Mouse (Mus musculus): ENCODE results near the gene Endou.
"Not testable (repeated sequence)": the region's sequence is repeated elsewhere in the genome, so short reads cannot be mapped to it uniquely, and the experiment has no call there.

Endou gene

DNA sequence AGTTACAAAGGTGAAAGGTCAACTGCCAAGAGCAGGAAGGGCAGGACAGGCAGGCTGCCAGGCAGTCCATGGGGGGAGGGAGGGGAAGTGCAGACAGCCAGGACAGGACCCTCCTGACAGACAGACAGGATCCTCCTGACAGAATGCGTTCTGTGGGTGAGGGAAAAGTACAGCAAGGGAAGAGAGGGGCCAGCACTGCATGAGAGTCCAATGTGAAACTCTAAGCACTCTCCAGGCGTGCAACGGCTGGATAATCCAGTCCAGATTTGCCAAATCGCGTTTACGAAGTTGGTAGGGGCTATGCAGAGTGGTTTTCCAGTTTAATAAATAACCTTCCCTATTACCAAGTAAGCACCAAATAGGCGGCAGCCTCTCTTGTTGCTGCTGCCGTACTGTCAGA is 49.1 kb downstream of the Endou start:
- no peak for DNase-seq (ENCODE audit: low read depth, low spot score)

GRCm38 (mm10) chr15:97679991-97680681 is 51.0 kb downstream of the Endou start:
- DNase-seq (ENCODE audit: low read depth, low spot score): no peak

DNA sequence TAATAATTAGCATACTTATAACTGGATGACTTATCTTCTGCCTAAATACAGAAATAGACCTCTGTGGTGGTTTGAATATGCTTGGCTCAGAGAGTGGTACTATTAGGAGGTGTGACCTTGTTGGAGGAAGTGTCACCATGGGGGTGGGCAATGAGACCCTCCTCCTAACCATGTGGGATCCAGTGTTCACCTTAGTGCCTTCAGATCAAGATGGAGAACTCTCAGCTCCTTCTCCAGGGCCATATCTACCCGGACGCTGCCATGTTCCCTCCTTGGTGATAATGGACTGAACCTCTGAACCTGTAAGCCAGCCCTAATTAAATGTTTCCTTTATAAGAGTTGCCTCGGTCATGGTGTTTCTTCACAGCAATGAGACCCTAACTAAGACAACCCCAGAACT is 53.8 kb downstream of the Endou start:
- no peak for DNase-seq (ENCODE audit: low read depth, low spot score)

DNA sequence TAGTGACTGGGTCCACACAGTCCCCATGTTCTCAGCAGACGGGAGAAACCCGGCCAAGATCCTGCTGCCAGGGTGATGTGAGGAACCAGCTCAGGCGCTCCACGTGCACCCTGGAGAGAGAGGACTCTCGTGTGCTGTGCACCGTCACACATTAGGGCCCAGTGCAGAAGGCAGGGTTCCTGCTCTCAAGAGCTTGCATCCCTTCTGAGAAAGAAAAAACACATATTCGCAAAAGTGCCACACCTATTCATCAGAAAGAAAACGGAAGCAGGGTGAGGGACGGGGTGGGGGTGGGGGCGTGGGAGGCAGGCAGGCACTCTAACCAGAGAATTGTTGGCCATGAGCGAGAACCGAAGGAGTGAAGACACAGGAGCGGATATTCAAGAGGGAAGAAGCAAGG is 55.2 kb downstream of the Endou start:
- no peak for DNase-seq (ENCODE audit: low read depth, low spot score)

DNA sequence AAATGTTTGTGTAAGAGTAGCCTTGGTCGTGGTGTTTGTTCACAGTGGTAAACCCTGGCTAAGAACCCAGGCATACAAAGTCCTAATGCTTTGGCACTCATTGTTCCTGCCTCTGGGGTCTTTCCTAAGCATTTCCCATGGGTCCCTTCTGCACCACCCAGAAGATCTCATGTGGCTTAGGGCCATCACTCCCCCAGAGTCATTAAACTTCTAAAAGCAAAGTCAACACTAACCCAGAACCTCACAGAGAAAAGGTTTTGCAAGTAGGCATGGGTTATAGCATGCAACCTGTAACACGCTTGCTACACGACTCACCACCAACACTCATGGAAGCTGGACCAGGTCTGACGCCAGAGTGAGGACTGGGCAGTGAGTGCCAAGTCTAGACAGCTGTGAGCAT is 56.7 kb downstream of the Endou start:
- no peak for DNase-seq (ENCODE audit: low read depth, low spot score)

DNA sequence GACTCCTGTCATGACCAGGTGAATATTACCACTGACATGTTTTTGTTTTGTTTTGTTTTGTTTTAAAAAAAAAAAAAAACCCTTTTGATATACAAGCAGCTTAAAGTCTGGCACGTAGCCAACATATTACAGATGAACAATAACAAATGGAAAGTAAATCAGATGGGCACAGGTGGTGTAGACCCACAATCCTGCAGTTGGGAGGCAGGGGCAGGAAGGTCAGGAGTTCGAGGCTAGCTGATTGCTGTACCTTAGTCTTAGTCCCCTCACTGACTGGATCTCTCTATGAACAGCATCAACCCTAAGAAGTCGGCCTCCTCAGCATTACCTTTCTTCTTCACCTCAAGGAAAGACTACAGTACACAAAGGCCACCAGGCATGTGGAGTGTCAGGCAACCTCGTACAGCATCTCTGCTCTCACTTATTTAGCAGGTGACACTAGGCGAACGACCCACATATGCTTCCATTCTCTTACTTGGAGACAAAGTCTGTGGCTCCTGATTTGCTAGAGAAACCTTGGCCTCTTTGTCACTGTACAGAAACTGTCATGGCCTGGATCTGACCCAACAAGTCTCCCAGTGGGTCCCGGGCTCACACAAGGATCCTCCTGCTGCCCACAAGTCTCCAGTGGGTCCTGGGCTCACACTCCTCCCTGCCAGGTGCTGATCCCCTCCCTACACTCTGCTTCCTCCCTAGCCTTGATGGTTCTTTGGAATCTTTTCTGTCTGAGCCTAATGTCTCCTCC is 57.7 kb downstream of the Endou start:
- DNase-seq (ENCODE audit: low read depth, low spot score): no peak

- no peak for DNase-seq (ENCODE audit: low read depth, low spot score)
Measured at GRCm38 (mm10) chr15:97672211-97672765, 58.9 kb downstream of the Endou start.

GRCm38 (mm10) chr15:97670554-97670953 is 60.6 kb downstream of the Endou start:
- DNase-seq (ENCODE audit: low read depth, low spot score): no peak

DNA sequence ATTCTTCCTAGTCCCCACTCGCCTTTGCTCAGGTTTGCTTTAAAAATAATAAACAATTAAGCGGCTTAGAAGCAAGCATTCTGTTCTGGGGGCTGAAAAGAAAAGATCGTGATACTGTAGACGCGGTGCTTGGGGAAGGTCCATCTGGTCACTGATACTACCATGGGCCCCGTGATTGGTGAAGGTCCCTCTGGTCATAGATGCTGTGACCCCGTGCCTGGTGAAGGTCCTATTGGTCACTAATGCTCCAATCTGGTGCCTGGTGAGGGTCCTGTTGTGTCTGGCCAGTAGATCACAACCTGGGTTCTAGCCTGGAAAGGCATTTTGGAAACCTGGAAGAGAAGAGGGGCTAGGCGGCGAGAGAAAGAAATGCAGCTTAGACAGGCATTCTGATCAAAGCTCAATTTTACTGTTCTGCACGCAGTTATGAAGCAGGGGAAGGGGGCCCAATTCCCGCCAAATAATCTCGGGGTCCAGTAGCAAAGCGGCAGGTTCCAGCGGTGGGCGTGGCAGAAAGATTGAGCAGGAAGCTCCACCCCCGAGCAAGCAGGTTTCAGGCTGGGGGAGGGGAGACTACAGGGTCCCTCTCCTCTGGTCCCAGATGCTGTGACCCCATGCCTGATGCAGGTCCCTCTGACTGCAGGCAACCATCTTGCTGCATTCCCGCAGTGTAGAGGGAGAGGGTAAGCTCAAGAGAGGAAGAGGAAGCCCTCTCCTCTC is 62.8 kb downstream of the Endou start:
- DNase-seq (ENCODE audit: low read depth, low spot score): not testable (repeated sequence)

DNA sequence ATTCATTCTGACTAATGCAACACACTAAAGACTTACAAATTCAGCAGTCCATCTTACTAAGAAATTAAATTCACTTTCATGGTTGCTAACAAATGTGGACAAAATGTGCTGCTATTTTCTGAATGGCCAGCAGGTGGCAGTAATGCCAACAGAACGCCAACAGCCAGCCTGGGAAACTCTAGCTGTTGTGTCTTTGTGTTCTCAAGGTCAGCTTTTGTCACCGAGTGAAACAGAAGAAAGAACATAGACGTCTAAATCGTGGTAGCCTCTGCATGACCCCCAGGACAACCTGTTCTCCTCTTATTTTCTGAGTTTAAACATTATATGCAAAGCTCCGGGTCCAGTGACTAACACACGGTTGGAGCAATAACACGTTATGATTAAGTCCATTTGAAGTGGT is 63.7 kb downstream of the Endou start:
- peak; percentile 83 for DNase-seq (ENCODE audit: low read depth, low spot score)

- no peak for DNase-seq (ENCODE audit: low read depth, low spot score)
Measured at GRCm38 (mm10) chr15:97666457-97666770, 64.7 kb downstream of the Endou start.

DNA sequence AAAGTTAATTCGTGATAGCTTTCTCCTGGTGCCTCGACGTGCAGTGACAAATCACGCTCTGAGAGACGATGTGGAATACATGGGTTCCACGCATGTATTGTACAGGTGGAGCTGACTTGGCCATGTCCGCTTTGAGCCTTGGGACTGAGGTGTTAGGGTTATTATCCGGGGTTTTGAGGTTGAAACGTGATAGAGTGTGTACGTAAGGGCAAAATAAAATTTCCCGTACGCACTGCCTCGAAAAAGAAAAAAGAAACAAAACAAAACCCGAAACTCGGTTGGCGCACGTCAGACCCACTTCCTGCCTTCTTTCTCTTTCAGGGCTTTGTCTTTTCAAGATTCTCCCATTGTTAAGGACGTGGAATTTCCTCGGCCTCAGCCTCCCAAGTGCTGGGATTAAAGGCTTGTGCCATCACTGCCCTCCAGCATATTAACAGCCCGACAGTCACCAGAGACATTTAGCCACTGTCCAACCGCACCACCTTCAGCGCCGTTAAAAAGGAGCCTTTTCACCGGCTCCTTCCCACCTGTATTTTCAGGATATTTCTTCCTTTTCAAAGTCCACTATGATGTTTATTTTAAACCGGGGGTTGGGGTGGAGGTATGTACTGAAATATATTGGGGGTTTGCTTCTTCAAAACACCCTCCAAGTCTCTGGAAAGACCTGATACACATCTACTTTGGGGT is 65.2 kb downstream of the Endou start:
- no peak for DNase-seq (ENCODE audit: low read depth, low spot score)

- DNase-seq (ENCODE audit: low read depth, low spot score): peak; percentile 29
Measured at GRCm38 (mm10) chr15:97664981-97665668, 66.0 kb downstream of the Endou start.

DNA sequence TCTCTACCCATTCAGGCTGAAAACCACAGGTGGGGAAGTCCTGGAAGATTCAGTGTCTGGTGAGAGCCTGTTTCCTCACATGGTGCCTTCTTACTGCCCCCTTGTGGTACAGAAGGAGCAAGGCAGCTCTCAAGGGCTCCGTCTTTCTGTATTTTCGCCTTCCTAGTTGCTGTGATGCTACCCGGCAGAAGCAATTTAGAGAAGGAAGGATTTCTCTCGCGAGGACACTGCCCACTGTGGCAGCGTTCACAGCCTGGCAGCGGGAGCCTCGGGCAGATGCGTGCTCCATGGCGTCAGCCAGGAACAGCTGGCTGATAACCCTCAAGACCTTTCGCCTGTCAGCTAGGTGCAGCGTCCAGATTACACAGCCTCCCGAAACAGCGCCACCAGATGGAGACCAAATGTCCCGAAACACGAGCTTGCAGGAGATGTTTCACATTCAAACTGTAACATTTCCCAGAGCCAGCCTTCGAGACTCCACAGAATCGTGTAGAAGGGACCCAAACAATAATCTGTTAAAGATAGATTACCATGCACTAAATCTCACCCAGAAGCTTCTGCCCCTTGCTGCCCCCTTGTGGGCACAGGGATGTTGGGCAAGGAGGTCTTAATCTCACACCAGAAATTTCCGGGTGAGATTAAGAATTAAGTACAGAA is 67.3 kb downstream of the Endou start:
- peak; percentile 80 for DNase-seq (ENCODE audit: low read depth, low spot score)
